Mouse (Mus musculus) CH12.LX (cell line): ENCODE results near the gene Rtl9. TPM values are rescaled to one million over a fixed set of nuclear protein-coding genes. Genes with fewer than 3 reads are reported as not detected.

Experiments
- DNase-seq: peaks from one replicate; pipeline ENCODE4 v3.0.0-alpha.2; 2013; ENCODE audit errors: extremely low read depth
- H3K27ac ChIP-seq: 2 replicates; pipeline ENCODE4 v1.5.1; 2012; ENCODE audit warnings: low read depth, mild to moderate bottlenecking, control low read depth, moderate library complexity; ENCODE audit not compliant: insufficient read depth
- H3K27me3 ChIP-seq: replicated peaks from 2 replicates; pipeline ENCODE3; 2012; ENCODE audit warnings: inconsistent platforms
- H3K36me3 ChIP-seq, 2 experiments: replicated peaks in 1 of 2; 2 replicates each; pipeline versions ENCODE3 to v1.6.1; 2012; ENCODE audit warnings: inconsistent platforms in 1 of 2, low read length in 1 of 2, mild to moderate bottlenecking in 1 of 2, mixed read lengths in 1 of 2, moderate library complexity in 1 of 2; ENCODE audit not compliant: control insufficient read depth in 1 of 2, insufficient read depth in 1 of 2
- H3K4me1 ChIP-seq, 2 experiments: 2 replicates each; pipeline ENCODE4 v1.6.1; 2012; ENCODE audit warnings: inconsistent platforms in 1 of 2, moderate library complexity in 1 of 2; ENCODE audit not compliant: insufficient read depth in 2 of 2, control insufficient read depth in 1 of 2
- H3K4me2 ChIP-seq: 2 replicates; pipeline ENCODE4 v1.6.1; 2012; ENCODE audit warnings: low read depth, mild to moderate bottlenecking, control low read depth; ENCODE audit not compliant: poor library complexity, insufficient read depth, severe bottlenecking
- H3K4me3 ChIP-seq, 3 experiments: fragments of 150-350 bp in 1 of 3; sonication (generic) in 1 of 3; replicated peaks in 1 of 3; 2 replicates each; pipeline versions ENCODE3 to v1.5.1; 2011 to 2012; ENCODE audit warnings: low read depth in 2 of 3, low read length in 2 of 3, mild to moderate bottlenecking in 2 of 3, moderate library complexity in 2 of 3, control low read depth in 1 of 3, improper control_type of control experiment in 1 of 3, inconsistent platforms in 1 of 3, mixed read lengths in 1 of 3; ENCODE audit not compliant: poor library complexity in 1 of 3
- H3K79me2 ChIP-seq: replicated peaks from 2 replicates; pipeline ENCODE4 v1.6.1; 2012; ENCODE audit warnings: mild to moderate bottlenecking, moderate library complexity; ENCODE audit not compliant: control insufficient read depth, poor library complexity, insufficient read depth, severe bottlenecking; ENCODE audit errors: extremely low read depth
- H3K9ac ChIP-seq: 2 replicates; pipeline ENCODE4 v1.6.1; 2012; ENCODE audit warnings: low read depth, mild to moderate bottlenecking, control low read depth, moderate library complexity; ENCODE audit not compliant: insufficient read depth
- H3K9me3 ChIP-seq: replicated peaks from 2 replicates; pipeline ENCODE3; 2012; ENCODE audit warnings: low read length, inconsistent platforms, mixed read lengths
- BHLHE40 ChIP-seq: IDR thresholded peaks from 2 replicates; pipeline ENCODE4 v1.6.1; 2011; ENCODE audit warnings: mild to moderate bottlenecking, low read depth, low read length, improper control_type of control experiment
- CTCF ChIP-seq, 2 experiments: IDR thresholded peaks in 1 of 2; conservative IDR thresholded peaks in 1 of 2; 2 replicates each; pipeline ENCODE4 v1.5.1; 2011 to 2012; ENCODE audit warnings: low read depth in 2 of 2, low read length in 2 of 2, improper control_type of control experiment in 1 of 2, inconsistent platforms in 1 of 2, mild to moderate bottlenecking in 1 of 2, moderate library complexity in 1 of 2
- E2F4 ChIP-seq: IDR thresholded peaks from 2 replicates; pipeline ENCODE4 v1.6.1; 2011; ENCODE audit warnings: low read depth, low read length, improper control_type of control experiment; ENCODE audit not compliant: insufficient replicate concordance
- ELF1 ChIP-seq: IDR thresholded peaks from 2 replicates; pipeline ENCODE4 v1.6.1; 2014; ENCODE audit warnings: low read depth, mild to moderate bottlenecking, inconsistent platforms, low read length, improper control_type of control experiment
- EP300 ChIP-seq: IDR thresholded peaks from 2 replicates; pipeline ENCODE4 v1.6.1; 2011; ENCODE audit warnings: low read length, improper control_type of control experiment
- ETS1 ChIP-seq: conservative IDR thresholded peaks from 2 replicates; pipeline ENCODE4 v1.6.1; 2012; ENCODE audit warnings: low read depth, mild to moderate bottlenecking, inconsistent platforms, low read length, improper control_type of control experiment, moderate library complexity
- GABPA ChIP-seq: IDR thresholded peaks from 2 replicates; pipeline ENCODE4 v1.6.1; 2012; ENCODE audit warnings: low read depth, low read length, improper control_type of control experiment, inconsistent platforms; ENCODE audit not compliant: insufficient replicate concordance
- IRF4 ChIP-seq: IDR thresholded peaks from 2 replicates; pipeline ENCODE4 v1.6.1; 2014; ENCODE audit warnings: low read depth, mild to moderate bottlenecking, inconsistent platforms, low read length, improper control_type of control experiment
- JUN ChIP-seq: IDR thresholded peaks from 2 replicates; pipeline ENCODE4 v1.6.1; 2011; ENCODE audit warnings: low read depth, mild to moderate bottlenecking, low read length, improper control_type of control experiment, moderate library complexity; ENCODE audit not compliant: insufficient read depth
- KAT2A ChIP-seq: IDR thresholded peaks from 2 replicates; pipeline ENCODE4 v1.6.1; 2012; ENCODE audit warnings: low read length, improper control_type of control experiment, inconsistent platforms; ENCODE audit not compliant: insufficient replicate concordance
- MAFK ChIP-seq: IDR thresholded peaks from 2 replicates; pipeline ENCODE4 v1.6.1; 2011; ENCODE audit warnings: low read length, improper control_type of control experiment; ENCODE audit not compliant: insufficient replicate concordance
- MAZ ChIP-seq: IDR thresholded peaks from 2 replicates; pipeline ENCODE4 v1.6.1; 2012; ENCODE audit warnings: low read depth, mild to moderate bottlenecking, inconsistent platforms, low read length, improper control_type of control experiment, moderate library complexity
- MEF2A ChIP-seq: IDR thresholded peaks from 2 replicates; pipeline ENCODE4 v1.6.1; 2014; ENCODE audit warnings: low read depth, mild to moderate bottlenecking, inconsistent platforms, low read length, improper control_type of control experiment, borderline replicate concordance
- MXI1 ChIP-seq: IDR thresholded peaks from 2 replicates; pipeline ENCODE4 v1.6.1; 2011; ENCODE audit warnings: mild to moderate bottlenecking, low read depth, low read length, improper control_type of control experiment
- NELFE ChIP-seq: IDR thresholded peaks from 2 replicates; pipeline ENCODE4 v1.6.1; 2011; ENCODE audit warnings: low read depth, low read length, improper control_type of control experiment
- NRF1 ChIP-seq: IDR thresholded peaks from 2 replicates; pipeline ENCODE4 v1.6.1; 2014; ENCODE audit warnings: low read depth, mild to moderate bottlenecking, inconsistent platforms, low read length, improper control_type of control experiment, moderate library complexity
- PAX5 ChIP-seq: IDR thresholded peaks from 2 replicates; pipeline ENCODE4 v1.6.1; 2012; ENCODE audit warnings: low read length, inconsistent platforms, mixed read lengths
- POLR2A ChIP-seq: IDR thresholded peaks from 2 replicates; pipeline ENCODE4 v1.6.1; 2011; ENCODE audit warnings: low read depth, mild to moderate bottlenecking, improper control_type of control experiment, low read length
- POLR2AphosphoS2 ChIP-seq: IDR thresholded peaks from 2 replicates; pipeline ENCODE4 v1.6.1; 2011; ENCODE audit warnings: low read depth, low read length, improper control_type of control experiment
- RAD21 ChIP-seq: IDR thresholded peaks from 2 replicates; pipeline ENCODE4 v1.6.1; 2011; ENCODE audit warnings: low read depth, mild to moderate bottlenecking, low read length, improper control_type of control experiment, moderate library complexity
- SIN3A ChIP-seq: IDR thresholded peaks from 2 replicates; pipeline ENCODE4 v1.6.1; 2012; ENCODE audit warnings: low read length, improper control_type of control experiment, inconsistent platforms
- TCF12 ChIP-seq: IDR thresholded peaks from 2 replicates; pipeline ENCODE4 v1.6.1; 2014; ENCODE audit warnings: low read depth, mild to moderate bottlenecking, inconsistent platforms, low read length, improper control_type of control experiment
- USF1 ChIP-seq: IDR thresholded peaks from 2 replicates; pipeline ENCODE4 v1.6.1; 2014; ENCODE audit warnings: low read depth, mild to moderate bottlenecking, inconsistent platforms, low read length, improper control_type of control experiment
- ZMIZ1 ChIP-seq: IDR thresholded peaks from 2 replicates; pipeline ENCODE4 v1.6.1; 2012; ENCODE audit warnings: low read depth, mild to moderate bottlenecking, inconsistent platforms, low read length, improper control_type of control experiment
- ZNF384 ChIP-seq: IDR thresholded peaks from 2 replicates; pipeline ENCODE4 v1.6.1; 2012; ENCODE audit warnings: low read depth, low read length, improper control_type of control experiment, inconsistent platforms
- dilution Hi-C: fragments of 300-500 bp; cut with MboI; formaldehyde crosslinking; loops from 2 replicates; pipeline ENCODE4 v1.14.3; 2020; ENCODE audit warnings: low sequenced_read_pairs; ENCODE audit not compliant: extremely low pct_unique_long_range_greater_than_20kb, extremely low pct_ligation_motif_present
- in situ Hi-C: fragments of 300-500 bp; cut with MboI; formaldehyde crosslinking; loops from 3 replicates; pipeline ENCODE4 v1.14.3; 2019; ENCODE audit warnings: low sequenced_read_pairs, low pct_ligation_motif_present, low pct_unique_long_range_greater_than_20kb, mixed read lengths
- polyA plus RNA-seq: library from polyadenylated mRNA; unstranded; fragments of >175 nt; gene quantifications from 2 replicates; pipeline ENCODE4 v1.2.1, GENCODE M21; 2012; ENCODE audit warnings: low read depth; ENCODE audit not compliant: insufficient read length
- total RNA-seq, 2 experiments: library from RNA; depleted of rRNA; stranded (reverse); fragments of 300-350 nt in 1 of 2; fragments of >200 nt in 1 of 2; gene quantifications; 2 replicates each; pipeline ENCODE4 v1.2.3; 2012 to 2014

Gene Rtl9
- total and polyA plus RNA-seq, 3 experiments, result 0.13 to 0.63 (median 0.24) TPM

GRCm38 (mm10) chrX:143088225-143088624 is 11.2 kb upstream of the Rtl9 start:
- H3K9ac ChIP-seq, result no peak overlapping the region
- peaks cover 0 to 11% of the 10 kb centered on the region in 2 experiments; a peak in 1 of 4 replicates for H3K4me1 ChIP-seq
- no peaks in the 10 kb centered on the region for H3K9me3 ChIP-seq
- in situ Hi-C loops, result loop anchor here (25.0 kb wide), 1 partner anchor 199 kb away; no protein-coding TSS in a partner anchor
- no peak overlapping the region for H3K4me2 ChIP-seq
- H3K27me3 ChIP-seq, result no peaks in the 10 kb centered on the region
- no peaks in the 10 kb centered on the region for H3K79me2 ChIP-seq
- H3K27ac ChIP-seq, result no peak overlapping the region
- H3K4me3 ChIP-seq, result no peak overlapping the region
- dilution Hi-C loops, result no loop called here
- DNase-seq, result no peak
- no peaks in the 10 kb centered on the region for H3K36me3 ChIP-seq
- TF ChIP-seq RAD21 (no peak), NELFE (no peak), MEF2A (no peak), E2F4 (no peak), EP300 (no peak)

DNA sequence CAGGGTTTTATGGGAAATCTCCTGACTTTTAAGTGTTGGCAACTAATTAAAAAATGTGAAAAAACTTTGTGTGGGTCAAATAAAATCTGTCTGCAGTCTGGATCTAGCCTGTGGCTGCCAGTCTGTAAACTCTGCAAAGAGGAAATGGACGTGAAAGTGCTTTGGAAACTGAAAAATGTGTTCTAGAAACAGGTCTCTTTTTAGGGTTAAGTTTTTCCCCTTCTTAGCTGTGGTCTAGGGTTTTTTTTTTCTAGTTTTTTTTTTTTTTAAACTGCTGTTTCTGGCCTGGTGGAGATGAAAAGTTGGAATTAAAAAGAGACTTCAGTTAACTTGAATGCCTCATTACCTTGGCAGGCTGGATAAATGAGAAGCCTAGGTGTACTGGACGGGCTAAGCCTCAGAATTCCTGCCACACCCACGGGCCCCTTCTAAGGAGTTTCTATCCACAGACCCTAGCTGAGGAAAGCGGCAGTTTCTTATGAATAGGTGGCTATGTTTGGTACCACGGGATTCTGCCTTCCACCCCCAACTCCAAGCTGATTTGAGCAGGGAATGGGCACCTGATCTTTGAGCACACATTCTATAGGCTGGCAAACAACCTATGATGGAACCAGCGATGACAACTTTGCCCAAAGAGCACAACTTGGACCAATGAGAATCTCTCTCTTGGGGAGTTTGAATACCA is 8.3 kb upstream of the Rtl9 start:
- no peak overlapping the region for H3K9ac ChIP-seq
- DNase-seq, result peak; percentile 39
- H3K4me1 ChIP-seq, result peaks cover 0 to 11% of the 10 kb centered on the region in 2 experiments; a peak in 1 of 4 replicates
- dilution Hi-C loops (no loop called here), in situ Hi-C loops (loop anchor here (10.0 to 25.0 kb wide), 2 partner anchors 196 to 354 kb away; no protein-coding TSS in a partner anchor)
- no peaks in the 10 kb centered on the region for H3K79me2 ChIP-seq
- no peaks in the 10 kb centered on the region for H3K9me3 ChIP-seq
- H3K4me3 ChIP-seq, result no peak overlapping the region
- H3K36me3 ChIP-seq, result no peaks in the 10 kb centered on the region
- H3K4me2 ChIP-seq, result peak overlapping the region; percentile 22; the same call in 1 of the 2 replicates
- H3K27me3 ChIP-seq, result no peaks in the 10 kb centered on the region
- H3K27ac ChIP-seq, result no peak overlapping the region
- no peak for TF ChIP-seq ZMIZ1
- TF ChIP-seq ETS1, result no peak
- TF ChIP-seq SIN3A, result no peak
- TF ChIP-seq POLR2A, result no peak
- TF ChIP-seq E2F4, result no peak
- no peak for TF ChIP-seq PAX5
- TF ChIP-seq EP300, result peak; percentile 58
- peak; percentile 55 for TF ChIP-seq IRF4
- TF ChIP-seq USF1, result peak; percentile 19; the same call in 1 of the 2 replicates
- no peak for TF ChIP-seq MAZ
- TF ChIP-seq NRF1, result no peak
- TF ChIP-seq MAFK, result no peak
- no peak for TF ChIP-seq MXI1
- TF ChIP-seq RAD21, result no peak
- 0 out of 2 replicates have a peak, but pooled peaks have one; percentile 22 for TF ChIP-seq MEF2A
- no peak for TF ChIP-seq POLR2AphosphoS2
- TF ChIP-seq BHLHE40, result no peak
- no peak for TF ChIP-seq ELF1
- TF ChIP-seq CTCF (conservative IDR thresholded peaks at IDR 0.05 in 1 of 2, IDR thresholded peaks at IDR 0.05 in 1 of 2; ENCODE audit: low read depth in 2 of 2, low read length in 2 of 2), result no peak
- peak; percentile 96 for TF ChIP-seq ZNF384
- no peak for TF ChIP-seq TCF12
- no peak for TF ChIP-seq JUN
- no peak for TF ChIP-seq NELFE
- TF ChIP-seq GABPA, result no peak
- TF ChIP-seq KAT2A, result no peak
